Mouse (Mus musculus) cerebellum, postnatal 10 days (tissue): Measurements from ENCODE around the gene Gm49027.
"Not testable (repeated sequence)": the region's sequence is repeated elsewhere in the genome, so short reads cannot be mapped to it uniquely, and the experiment has no call there.

Experiments used
- DNase-seq, 2 experiments: peaks; one replicate each; pipeline ENCODE4 v3.0.0; 2021; ENCODE audit warnings: mixed read lengths in 2 of 2

The Gm49027 gene

DNA sequence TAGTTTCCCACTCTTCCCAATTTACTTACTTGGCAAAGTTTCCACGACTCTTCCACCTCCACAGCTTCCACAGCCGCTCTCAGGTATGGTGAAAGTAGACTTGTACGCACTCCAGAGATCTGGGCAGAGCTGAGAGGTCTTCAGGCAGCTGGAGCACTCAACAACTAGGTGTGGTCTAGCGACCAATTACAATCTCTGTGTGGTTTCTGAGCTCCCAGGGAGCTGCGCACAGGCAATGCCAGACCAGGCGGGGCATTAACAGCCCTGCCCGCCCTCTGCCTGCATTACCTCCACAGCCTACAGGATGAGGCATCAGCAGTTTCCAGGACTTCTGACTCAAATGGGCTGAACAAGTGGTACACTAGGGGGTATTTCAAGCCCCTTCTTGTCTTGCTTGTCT, at the start of gene Gm49027:
Gm49027 (minus strand) TSS at position 208 of the 400 bp plus-strand sequence.
- DNase-seq, result no peak

DNA sequence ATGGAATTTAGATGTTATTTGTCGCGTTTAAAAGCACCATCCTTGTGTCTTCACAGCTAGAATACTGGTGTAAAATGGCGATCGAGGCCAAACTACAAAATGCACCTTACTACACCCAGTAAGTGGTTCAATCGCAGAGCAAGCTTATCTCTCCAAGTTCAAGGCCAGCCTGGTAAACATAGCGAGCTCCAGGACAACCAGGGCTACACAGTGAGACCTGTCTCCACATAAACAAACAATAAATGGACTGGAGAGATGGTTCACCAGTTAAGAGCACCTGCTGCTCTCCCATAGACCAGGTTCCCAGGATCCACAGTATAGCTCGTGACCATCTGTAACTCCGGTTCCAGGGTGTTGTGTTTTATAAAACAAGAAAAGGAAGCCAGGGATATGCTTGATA, 48.1 kb upstream of the Gm49027 start:
- no peak for DNase-seq

DNA sequence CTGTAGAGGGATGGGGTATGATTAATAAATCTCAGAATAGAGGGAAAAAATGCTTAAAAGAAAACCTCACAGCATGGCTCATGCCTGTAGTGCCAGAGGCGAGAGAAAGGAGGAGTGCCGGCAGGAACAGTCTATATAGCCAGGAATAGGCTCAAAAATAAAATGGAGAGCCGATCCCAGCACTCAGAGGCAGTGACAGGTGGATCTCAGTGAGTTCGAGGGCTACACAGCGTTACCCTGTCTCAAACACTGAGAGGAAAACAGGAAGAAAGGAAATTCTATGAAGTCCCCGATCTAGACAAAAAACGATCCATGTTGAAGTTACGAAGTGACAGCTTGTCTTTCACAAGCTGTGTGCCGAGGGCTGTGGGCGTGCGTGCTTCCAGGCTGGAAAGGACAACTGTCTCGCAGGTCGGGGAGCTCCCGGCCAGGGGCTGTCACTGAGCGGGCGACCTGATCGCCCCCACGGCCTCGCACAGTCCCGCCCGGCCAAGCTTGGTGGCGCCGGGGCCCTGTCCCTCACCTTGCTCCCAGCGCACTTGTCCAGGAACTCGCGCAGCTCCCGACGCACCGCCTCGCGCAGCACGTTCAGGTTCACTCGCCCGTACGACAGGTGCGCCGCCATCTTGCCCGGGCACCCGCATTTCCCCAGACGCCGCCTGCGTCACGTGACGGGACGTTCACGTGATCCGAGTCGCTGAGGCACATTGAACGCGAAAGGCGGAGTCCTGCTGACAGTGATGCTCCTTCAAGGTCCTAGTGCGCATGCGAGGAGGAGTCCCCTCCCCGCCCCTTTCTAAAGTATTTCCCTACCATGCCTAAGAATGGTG, 47.3 kb upstream of the Gm49027 start, which contains the start of gene Vps33a:
Vps33a (minus strand) TSS at position 682 of the 830 bp plus-strand sequence.
- peak; percentile 99 for DNase-seq

DNA sequence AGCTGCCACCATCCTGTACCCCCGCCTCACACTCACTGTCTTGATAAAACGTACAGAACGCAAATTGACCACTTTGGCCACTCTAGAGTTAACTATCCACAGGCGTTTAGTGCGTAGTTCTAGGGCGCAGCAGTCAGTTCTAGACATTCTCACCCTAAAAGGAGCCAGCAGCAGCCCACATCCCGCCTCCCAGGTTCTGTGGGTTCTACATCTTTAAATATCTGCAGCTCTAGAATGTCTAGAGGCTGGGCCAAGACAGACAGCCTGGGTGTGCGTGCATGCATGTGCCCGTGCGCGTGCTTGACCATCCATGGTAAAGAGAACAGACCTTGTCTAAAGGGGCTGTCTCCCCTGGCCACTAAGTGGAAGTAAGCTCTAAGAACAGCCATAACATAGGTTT, 35.8 kb upstream of the Gm49027 start:
- DNase-seq, result no peak

DNA sequence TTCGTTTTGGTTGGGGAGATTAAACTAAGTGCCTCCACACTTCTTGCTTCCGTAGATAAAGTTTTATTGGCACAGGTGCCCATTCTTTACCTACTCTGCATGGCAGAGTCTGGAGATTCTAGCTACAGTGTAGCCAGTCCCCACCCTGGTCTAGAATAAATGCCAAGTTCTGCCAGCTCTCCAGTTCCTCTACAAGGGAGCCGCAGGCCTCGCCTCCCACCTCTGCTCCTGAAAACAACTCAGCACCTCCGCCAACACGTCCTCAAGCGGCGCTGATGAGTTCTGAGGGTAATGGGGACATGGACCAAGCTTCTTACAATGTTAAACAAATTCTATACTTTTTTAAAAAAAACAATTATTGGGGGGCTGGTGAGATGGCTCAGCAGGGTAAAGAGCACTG, 34.3 kb upstream of the Gm49027 start:
- no peak for DNase-seq

DNA sequence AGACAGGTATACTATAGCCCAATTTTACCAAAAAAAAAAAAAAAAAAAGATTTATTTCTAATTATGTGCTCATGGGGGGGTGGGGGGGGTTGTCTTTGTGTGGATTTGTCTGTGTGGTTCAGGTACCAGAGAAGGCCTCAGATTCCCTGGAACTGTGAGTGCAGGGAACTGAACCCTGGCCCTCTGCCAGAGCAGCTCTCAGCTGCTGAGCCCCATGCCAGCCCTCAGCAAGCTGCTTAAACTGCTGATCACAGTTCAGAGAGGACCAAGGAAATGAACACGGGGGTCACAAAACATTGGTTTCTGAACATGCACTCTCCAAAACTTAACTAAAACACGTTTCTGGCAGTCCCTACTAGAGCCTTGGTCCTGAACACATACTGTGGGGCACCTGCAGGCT, 31.2 kb upstream of the Gm49027 start:
- peak; percentile 89 to 93 for DNase-seq

DNA sequence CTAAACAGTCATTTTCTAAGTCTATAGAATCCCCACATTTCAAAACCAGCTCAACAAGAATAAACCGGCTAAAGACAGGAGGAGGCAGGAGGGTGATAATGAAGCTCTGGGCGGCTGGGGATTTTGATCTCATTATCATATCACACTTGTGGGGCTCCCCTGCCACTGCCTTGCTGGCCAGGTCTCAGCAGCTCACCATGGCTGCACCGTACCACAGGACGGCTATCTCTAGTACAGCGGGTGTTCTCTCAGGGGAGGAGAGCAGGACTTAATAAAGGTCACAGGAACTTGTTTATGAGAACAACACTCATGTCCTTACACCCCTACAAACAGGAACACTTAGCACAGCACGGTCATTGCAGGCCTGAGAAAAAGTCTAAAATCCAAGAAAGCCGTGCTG, 30.4 kb upstream of the Gm49027 start:
- no peak for DNase-seq

DNA sequence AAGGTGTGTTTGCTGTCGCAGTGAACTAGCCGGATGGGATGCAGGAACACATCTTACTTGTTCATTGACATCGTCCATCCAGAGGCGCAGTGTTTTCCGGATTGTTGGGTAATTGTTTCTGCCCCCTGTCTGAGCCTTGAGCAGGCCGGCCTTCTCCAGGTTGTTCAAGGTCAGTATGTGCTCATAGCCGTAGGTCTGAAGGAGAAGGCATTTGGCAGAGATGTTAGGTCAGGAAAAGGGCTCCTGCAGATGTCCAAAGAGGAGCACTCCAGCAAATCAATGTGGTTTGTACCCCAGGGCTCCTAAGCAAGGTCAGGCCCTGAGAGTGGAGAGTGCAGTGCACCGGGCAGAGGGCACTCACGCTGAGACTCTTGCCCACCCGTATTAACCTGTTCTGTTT, 8.5 kb upstream of the Gm49027 start:
- DNase-seq, result no peak

DNA sequence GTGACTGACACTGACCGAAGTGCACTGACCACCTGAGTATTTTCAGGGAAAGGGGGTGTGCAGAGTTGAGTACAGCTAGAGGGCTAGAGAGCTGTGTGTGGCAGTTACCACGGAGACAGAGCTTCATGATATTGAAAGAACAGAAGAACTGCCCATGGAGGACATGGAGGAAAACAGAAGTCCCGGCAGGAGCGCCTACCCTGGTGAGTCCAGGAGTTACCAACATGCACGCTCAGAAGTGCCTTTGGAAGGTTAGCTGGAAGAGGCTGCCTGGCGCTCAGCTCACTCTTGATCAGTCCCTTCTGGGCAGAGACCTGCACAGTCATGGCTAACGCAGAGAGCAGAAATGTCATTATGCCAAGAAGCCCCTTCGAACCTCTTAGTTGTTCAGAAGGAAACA, 4.8 kb upstream of the Gm49027 start:
- DNase-seq, result no peak

DNA sequence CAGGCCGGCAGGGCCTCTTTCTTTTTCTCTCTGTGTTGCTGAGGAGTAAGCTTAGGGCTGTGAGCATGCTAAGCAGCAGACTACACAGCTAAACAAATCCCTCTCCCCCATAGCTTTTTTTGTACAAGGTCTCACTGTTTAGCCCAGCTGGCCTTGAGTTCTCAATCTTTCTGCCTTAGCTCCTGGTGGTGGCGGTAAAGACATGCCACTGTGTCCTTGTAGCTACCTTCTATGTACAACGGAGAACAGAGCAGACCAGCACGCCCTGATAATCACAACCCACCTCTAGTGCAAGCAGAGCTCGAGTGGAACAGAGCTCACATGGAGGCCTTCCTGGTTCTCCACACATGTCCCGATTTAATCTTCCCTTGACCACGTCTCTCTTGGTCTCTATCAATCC, 3.4 kb upstream of the Gm49027 start:
- no peak for DNase-seq

DNA sequence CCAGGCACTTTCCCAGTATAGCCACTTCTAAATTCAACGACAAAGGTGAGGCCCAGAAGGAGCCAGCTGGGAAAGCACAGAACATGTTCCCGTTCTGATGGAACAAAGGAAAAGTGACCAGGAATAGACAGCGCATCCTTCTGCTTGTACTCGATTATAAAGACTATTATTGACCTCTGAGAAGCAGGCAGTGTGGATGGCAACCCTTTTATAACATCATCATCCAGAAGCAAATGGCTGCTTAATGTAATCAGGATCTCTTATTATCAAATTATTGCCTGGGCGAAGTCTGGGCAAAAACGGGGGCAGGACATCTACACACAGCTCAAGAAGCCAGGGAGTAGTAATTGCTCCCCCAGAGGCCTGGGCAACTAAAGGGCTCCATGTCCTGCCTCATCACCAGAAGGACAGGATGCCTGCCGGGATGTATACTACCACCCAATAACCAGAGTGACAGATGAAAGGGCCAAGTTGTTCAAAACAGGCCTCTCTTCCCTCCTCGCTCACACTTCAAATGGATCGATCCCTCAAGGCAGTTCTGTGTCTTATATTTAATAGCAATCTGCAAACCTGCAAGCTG, 718 bp upstream of the Gm49027 start:
- no peak for DNase-seq

DNA sequence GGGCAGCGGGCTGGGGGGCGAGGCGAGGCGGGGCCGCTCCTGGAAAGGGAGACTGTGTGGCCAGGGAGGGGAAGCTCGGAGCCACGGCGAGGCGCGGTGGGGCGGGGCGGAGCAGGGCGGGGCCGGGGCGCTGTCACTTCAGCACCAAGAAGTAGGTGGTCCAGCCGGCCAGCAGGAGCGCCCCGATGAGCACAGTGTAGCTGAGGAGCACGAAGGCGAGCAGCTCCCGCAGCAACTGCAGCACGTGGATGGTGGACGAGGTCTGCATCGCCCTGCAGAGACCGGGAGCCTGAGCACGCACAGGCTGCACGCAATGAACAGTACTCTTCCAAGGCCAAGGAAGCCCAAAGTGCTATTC, 916 bp downstream of the Gm49027 start:
- DNase-seq, result no peak

DNA sequence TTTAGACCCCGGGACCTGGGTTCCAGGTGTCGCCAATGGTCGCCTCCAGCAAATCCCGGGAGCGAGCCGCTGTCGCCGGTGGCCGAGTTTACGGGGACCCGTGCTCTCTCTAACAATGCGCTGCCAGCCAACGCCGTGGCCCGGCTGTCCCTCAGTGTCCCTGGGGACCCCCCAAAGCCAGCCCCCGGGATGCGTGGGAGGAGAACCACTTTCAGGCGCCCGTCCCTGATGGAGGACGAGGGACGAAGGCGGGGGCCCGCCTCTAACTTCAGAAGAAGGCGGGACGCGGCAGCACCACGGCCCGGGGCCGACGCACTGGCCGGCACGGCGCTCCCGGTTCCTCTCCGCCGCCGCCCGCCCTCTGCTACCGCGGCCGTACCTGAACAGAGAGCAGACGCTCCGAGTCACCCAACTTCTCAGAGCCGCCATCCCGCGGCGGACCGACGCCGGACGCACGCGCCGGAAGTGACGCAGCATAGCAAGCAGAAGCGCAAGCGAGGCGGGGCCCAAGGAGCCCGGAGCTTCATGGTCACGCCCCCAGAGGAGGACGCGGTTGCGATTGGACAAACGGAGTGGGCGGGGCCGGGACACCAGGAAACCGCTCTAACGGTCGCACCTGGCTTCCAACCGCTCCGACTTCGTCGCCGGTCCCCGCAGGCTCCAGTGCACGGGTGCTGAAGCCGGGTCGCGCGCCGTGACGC, 1.4 kb downstream of the Gm49027 start, which contains the start of gene Diablo:
Diablo (minus strand) TSS at position 485 of the 701 bp plus-strand sequence.
- DNase-seq, result peak; percentile 99

DNA sequence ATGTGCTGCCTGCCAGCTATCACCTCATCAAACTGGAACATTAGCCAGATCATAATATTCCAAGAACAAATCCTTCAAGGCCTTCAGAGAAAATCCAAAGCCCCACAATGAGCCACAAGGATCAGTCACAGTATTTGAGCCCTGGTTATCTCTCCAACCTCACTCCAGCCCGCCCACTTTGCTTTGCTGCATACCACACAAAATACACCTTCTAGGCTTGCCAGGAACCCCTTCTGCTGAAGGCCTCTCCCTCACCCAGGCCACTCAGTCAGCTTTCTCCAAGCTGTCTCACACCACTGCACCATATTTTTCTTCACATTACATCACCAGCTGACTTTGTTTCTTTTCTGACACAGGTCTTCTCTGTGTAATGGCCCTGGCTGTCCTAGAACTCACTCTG, 3.1 kb downstream of the Gm49027 start:
- DNase-seq, result no peak

DNA sequence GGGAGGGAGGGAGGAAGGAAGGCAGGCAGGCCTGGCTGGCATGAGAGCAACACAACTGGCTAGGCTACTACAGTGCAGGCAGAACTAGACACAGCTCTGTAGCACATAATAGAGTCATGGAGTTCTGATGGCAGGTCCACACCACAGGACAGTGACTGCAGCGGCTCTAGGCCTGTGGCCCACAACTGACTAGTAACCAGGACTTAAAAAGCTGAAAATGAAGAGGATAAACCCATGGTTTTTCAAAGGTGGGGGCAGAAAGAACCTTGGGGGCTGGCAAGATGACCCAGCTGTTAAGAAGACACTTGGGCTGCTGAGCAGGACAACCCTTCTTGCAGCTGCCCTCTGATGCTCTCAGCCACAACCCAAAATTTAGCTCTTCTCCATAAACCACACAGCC, 3.7 kb downstream of the Gm49027 start:
- DNase-seq, result no peak

DNA sequence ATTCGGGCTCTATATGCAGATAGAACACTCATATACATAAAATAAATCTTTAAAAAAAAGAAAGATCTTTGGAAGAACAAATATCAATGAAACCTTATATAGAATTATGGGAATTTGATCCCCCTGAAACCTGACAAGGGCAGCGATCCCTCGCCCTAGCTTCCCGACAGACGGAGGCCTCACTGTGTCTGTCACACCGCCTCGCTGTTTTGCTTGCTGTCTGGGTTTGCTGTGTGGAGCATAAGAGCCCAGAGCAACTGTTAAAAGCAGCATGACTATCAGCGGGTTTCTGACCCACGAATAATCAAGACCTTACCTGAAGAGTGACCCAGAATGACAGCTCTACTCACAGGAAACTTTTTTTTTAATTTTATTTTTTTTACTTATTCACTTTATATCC, 4.6 kb downstream of the Gm49027 start:
- DNase-seq, result no peak

DNA sequence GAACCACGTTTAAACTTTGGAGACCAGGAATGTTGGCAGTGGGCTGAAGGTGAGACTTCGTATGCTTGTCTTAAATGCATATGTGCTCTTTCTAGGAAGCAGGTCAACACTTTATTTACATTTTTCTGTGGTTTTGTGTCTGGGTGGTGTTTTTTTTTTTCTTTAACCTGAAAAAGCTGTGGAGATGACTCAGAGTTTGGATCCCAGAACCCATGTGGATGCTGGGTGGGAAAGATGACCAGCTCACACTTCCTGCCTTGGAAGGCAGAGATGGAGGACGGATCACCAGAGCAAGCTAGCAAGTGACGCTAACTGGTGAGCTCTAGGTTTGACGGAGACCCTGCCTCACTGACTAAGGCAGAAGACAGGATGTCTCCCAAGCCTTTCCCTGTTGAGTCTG, 10.4 kb downstream of the Gm49027 start:
- DNase-seq, result no peak

DNA sequence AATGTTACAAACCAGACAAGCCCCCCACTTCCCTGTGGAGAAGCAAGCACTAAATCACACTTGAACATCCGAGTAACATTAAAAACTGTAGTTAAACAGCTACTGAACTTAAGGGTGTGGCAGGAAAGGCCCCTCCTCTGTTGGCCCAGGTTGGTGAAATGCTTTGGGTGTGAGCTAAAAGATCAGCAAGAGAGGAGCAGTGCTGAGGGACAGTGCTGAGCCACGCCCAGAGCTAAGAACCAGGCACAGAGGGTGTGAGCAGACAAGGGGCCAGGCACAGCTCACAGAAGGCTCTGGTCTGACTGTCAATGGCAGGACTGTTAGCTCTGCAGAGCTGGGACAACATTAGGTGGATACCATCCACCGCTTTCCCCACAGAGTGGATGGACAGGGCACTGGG, 13.2 kb downstream of the Gm49027 start:
- no peak for DNase-seq

DNA sequence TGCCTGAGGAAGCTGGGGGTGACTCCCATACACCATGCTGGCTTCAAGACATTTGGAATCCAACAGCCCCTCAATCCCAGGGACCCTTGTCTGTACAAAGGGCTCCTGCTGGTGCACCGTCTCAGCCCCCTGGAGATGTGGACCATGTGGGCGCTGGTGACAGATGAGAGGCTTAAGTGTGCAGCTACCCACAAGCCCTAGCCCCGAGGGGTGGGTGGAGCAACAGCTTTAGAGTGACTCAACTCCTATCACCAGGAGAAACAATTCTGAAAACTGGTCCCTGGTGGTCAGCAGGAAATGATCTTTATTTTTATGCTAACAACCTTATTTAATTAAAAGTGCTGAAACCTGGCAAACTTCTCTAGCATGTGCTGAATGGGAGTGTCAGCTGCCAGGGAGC, 13.9 kb downstream of the Gm49027 start:
- DNase-seq, result not testable (repeated sequence)

DNA sequence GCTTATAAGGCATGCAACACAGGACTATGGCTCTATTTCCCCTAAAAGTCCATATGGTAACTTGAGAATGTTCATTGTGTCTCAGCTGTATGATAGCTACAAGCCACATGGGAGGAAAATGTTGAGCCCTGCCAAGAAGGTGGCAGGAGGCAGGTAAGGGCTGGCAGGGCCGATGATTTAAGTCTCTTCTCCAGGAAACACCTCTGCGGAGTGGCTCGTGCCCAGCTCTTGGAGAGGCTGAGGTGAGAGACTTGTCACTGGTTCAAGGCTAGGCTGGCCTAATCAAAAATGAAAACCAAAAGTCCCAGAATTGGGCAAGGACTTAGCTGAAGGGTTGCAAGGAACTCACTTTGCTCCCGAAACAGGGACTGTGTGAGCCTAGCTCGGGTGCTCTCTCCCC, 15.1 kb downstream of the Gm49027 start, which contains the start of gene B3gnt4:
B3gnt4 (plus strand) TSS at position 301 of the 400 bp plus-strand sequence.
- no peak for DNase-seq

DNA sequence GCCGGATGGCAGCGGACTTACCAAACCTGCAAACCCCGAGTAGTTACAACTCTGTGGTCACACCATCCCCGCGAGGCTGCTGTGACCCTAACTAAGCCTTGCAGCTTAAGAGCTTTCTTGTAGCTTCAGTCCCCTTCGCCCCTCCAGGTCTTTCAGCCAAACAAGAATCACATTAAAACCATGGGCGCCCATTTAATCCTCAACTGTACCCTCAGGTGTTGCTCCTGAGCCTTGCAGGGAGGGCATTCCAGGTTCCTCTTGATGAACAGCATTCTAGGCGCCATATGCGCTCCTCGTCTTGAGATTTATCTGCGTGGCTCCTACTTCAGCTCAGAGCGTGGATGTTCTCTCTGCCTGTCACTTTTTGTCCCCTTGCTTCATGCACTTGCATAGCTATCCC, 16.4 kb downstream of the Gm49027 start:
- no peak for DNase-seq

DNA sequence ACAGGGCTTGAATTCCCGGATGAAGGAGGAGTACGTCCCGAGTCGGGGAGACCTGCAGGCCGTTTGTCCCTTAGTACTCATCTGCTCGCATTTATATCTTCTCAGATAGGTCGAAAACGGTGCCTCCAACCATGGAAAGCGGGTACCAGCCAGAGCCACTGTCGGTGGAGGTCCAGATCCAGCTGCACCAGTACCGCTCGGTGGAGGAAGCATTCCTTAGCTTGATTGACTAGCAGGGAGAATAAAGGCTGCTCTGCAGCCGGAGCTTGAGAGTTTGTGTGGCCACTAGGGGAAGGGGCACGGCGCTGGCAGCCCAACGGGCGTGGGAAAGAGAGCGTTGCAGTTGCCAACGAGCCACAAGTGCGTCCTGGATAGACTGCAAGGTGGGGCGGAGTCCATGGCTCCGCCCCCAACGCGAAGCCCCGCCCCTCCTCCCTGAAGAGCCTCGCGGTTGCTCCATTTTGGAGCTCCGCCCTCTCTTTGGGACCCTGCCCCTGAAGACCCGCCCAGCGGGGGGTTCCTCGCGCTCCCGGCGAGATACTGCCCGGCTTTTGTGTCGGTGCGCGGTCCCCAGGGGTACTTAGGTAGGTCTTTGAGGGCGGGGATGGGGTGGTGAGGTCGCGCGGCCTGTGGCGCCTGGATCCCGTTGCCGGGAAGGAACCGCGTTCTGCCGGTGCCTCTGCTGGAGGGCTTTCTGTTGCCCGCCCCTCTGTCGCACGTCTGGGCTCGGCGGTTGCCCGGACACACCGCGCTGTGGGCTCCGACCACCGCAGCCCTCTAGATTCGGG, 17.2 kb downstream of the Gm49027 start:
- peak; percentile 88 to 91 for DNase-seq

DNA sequence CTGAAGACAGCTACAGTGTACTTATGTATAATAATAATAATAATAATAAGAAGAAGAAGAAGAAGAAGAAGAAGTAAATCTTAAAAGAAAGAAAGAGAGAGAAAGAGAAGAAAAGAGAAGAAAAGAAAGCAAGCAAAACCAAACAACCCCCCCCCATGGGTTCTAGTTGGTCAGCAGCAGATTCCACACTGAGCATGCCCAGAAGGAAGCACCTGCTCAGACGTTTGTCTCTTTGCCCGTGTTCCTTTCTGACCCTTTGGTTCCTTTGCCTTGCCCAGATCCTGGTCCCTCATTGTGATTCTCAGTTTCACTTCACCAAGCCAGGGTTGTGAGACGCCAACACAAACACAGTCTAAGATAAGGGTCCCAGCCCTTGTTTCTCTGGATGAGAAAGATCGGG, 23.3 kb downstream of the Gm49027 start:
- DNase-seq, result no peak
